ENCODE assay signal across 8 mouse cellular contexts in genomic region chr1:106628718-106629469, GRCm38 (mm10).
DNase-seq lines count a peak whose midpoint lies in the region; ATAC-seq and TF ChIP-seq lines count a peak whose summit lies in the region.

No protein-coding gene starts in this region.

- no peaks in the 10 kb centered on the region for H3K27me3 ChIP-seq in heart, embryonic 15.5 days
- H3K27me3 ChIP-seq in limb, embryonic 11.5 days (ENCODE audit: control insufficient read depth, insufficient read depth, low read length) = no peaks in the 10 kb centered on the region
- no peaks in the 10 kb centered on the region for H3K27me3 ChIP-seq in neural tube, embryonic 13.5 days

- DNase-seq in left cerebral cortex, adult 2 months (ENCODE audit: extremely low spot score in 1 of 2, low spot score in 2 of 2) = no peak
- no peak for DNase-seq in left cerebral cortex, postnatal 4 days
- DNase-seq in limb, embryonic 11.5 days (ENCODE audit: low spot score) = peak; percentile 48
- no peak for DNase-seq in left cerebral cortex, postnatal 25 days (ENCODE audit: low spot score in 2 of 2)
- DNase-seq in B cell, adult 2 months = no peak

- WGBS in heart, embryonic 15.5 days = 42% methylated on average over 3 of the region's 3 CpGs
- 23% methylated on average over 3 of the region's 3 CpGs for WGBS in limb, embryonic 11.5 days
- WGBS in neural tube, embryonic 13.5 days = 41% methylated on average over 3 of the region's 3 CpGs

- no peaks in the 10 kb centered on the region for H3K9me3 ChIP-seq in heart, embryonic 15.5 days (replicated peaks)
- no peaks in the 10 kb centered on the region for H3K9me3 ChIP-seq in limb, embryonic 11.5 days (ENCODE audit: control insufficient read depth, low read length)
- no peaks in the 10 kb centered on the region for H3K9me3 ChIP-seq in neural tube, embryonic 13.5 days

- H3K36me3 ChIP-seq in heart, embryonic 15.5 days = no peaks in the 10 kb centered on the region
- H3K36me3 ChIP-seq in limb, embryonic 11.5 days (ENCODE audit: control insufficient read depth, insufficient read depth, low read length) = no peaks in the 10 kb centered on the region
- H3K36me3 ChIP-seq in neural tube, embryonic 13.5 days = no peaks in the 10 kb centered on the region

- TF ChIP-seq CTCF in left cerebral cortex, adult 2 months (IDR thresholded peaks at IDR 0.05) = peak; percentile 59
- peak; percentile 50 for TF ChIP-seq CTCF in cortical plate, adult 2 months (IDR thresholded peaks at IDR 0.05; ENCODE audit: extremely low read depth, insufficient read depth, low read length)

- H3K4me1 ChIP-seq in cortical plate, adult 2 months (ENCODE audit: control insufficient read depth, insufficient read depth, low read length) = peaks cover 10% of the 10 kb centered on the region
- H3K4me1 ChIP-seq in heart, embryonic 15.5 days (replicated peaks) = peaks cover 40% of the 10 kb centered on the region
- H3K4me1 ChIP-seq in limb, embryonic 11.5 days (ENCODE audit: control insufficient read depth, insufficient read depth, low read length) = peaks cover 3% of the 10 kb centered on the region; the same call in 1 of the 2 replicates
- peaks cover 23% of the 10 kb centered on the region for H3K4me1 ChIP-seq in neural tube, embryonic 13.5 days (replicated peaks)

- ATAC-seq in heart, embryonic 15.5 days (replicated peaks; ENCODE audit: insufficient number of reproducible peaks, insufficient read depth, low FRiP score, low read depth) = no peak
- ATAC-seq in limb, embryonic 11.5 days (ENCODE audit: insufficient number of reproducible peaks, low FRiP score, low TSS enrichment, low read depth) = peak; percentile 70
- ATAC-seq in neural tube, embryonic 13.5 days (ENCODE audit: low read depth) = peak; percentile 51; the same call in 1 of the 2 replicates

- H3K9ac ChIP-seq in heart, embryonic 15.5 days = no peak overlapping the region
- no peak overlapping the region for H3K9ac ChIP-seq in limb, embryonic 11.5 days (ENCODE audit: low read length)
- H3K9ac ChIP-seq in neural tube, embryonic 13.5 days = no peak overlapping the region

- TF ChIP-seq POLR2A in cortical plate, adult 2 months (IDR thresholded peaks at IDR 0.05; ENCODE audit: extremely low read depth, insufficient read depth, low read length) = no peak

- no peak overlapping the region for H3K4me3 ChIP-seq in left cerebral cortex, adult 2 months
- no peak overlapping the region for H3K4me3 ChIP-seq in cortical plate, adult 2 months (ENCODE audit: insufficient read depth, low read length)
- H3K4me3 ChIP-seq in heart, embryonic 15.5 days = no peak overlapping the region
- H3K4me3 ChIP-seq in limb, embryonic 11.5 days (ENCODE audit: low read depth, low read length) = no peak overlapping the region
- H3K4me3 ChIP-seq in neural tube, embryonic 13.5 days = no peak overlapping the region

- peak overlapping the region; percentile 53 for H3K27ac ChIP-seq in left cerebral cortex, adult 2 months
- peak overlapping the region; percentile 92 for H3K27ac ChIP-seq in cortical plate, adult 2 months (ENCODE audit: insufficient read depth, low read length)
- peak overlapping the region; percentile 70 for H3K27ac ChIP-seq in heart, embryonic 15.5 days
- H3K27ac ChIP-seq in limb, embryonic 11.5 days (replicated peaks; ENCODE audit: low read depth, low read length) = no peak overlapping the region; the same call in 1 of the 2 replicates
- H3K27ac ChIP-seq in neural tube, embryonic 13.5 days (replicated peaks) = peak overlapping the region; percentile 65

- H3K4me2 ChIP-seq in heart, embryonic 15.5 days = no peak overlapping the region
- H3K4me2 ChIP-seq in limb, embryonic 11.5 days (ENCODE audit: low read depth, severe bottlenecking) = no peak overlapping the region
- H3K4me2 ChIP-seq in neural tube, embryonic 13.5 days = no peak overlapping the region

- intact Hi-C loops in left cerebral cortex, adult 2 months (cut with DNase I) = loop anchor here (2.0 kb wide), 1 partner anchor 84 kb away; no protein-coding TSS in a partner anchor
- intact Hi-C loops in left cerebral cortex, postnatal 4 days (cut with DNase I) = no loop called here
- intact Hi-C loops in left cerebral cortex, postnatal 25 days (cut with DNase I) = loop anchor here (2.0 kb wide), 1 partner anchor 86 kb away; the partner anchor contains the start of gene Bcl2
